Mouse (Mus musculus) frontal cortex, postnatal 14 days (tissue): Measurements from ENCODE around the gene Fam69b.

Experiments used
- DNase-seq, 2 experiments: peaks; one replicate each; pipeline ENCODE4 v3.0.0; 2022; ENCODE audit warnings: low spot score in 2 of 2

The Fam69b gene

GRCm38 (mm10) chr2:26598462-26598861 is 29.8 kb upstream of the Fam69b start:
- DNase-seq: no peak

- no peak for DNase-seq
Measured at GRCm38 (mm10) chr2:26599965-26600364, 28.3 kb upstream of the Fam69b start.

GRCm38 (mm10) chr2:26600664-26601063 is 27.6 kb upstream of the Fam69b start:
- no peak for DNase-seq

DNA sequence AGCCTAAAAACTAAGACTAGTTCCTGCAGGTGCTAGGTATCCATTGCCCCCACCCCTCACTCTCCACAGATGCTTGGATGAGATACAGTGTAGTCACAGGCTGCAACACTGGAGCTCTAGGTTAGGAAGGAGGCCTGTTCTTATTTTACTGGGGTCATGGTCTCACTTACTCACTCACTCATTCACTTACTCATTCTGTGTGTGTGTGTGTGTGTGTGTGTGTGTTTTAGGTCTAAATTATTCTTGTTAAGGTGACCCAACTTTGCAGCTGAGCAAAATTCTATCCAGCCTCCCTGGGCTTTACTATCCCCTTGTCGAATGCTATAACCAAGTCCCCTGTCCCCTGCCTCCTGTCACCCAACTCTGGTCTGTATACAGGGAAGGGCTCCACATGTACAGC is 26.7 kb upstream of the Fam69b start:
- DNase-seq: no peak

DNA sequence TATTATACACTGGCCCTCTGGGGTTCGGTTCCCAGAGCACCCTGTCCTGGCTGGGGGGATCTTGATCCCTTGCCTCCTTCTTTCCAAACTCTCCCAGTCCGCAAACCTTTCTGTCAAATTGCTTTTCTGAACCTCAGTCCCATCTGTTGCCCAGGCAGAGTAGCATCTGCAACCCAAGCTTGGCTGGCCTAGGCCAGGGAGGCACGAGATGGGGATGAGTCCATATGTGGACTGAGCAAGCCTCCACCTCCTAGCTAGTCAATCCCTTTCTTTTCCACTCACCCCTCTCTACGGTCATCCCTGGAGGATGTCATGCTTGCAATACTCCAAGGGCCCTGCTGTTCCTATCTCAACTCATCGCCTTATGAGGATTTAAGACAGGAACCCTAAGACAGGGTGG is 25.6 kb upstream of the Fam69b start:
- DNase-seq: no peak

DNA sequence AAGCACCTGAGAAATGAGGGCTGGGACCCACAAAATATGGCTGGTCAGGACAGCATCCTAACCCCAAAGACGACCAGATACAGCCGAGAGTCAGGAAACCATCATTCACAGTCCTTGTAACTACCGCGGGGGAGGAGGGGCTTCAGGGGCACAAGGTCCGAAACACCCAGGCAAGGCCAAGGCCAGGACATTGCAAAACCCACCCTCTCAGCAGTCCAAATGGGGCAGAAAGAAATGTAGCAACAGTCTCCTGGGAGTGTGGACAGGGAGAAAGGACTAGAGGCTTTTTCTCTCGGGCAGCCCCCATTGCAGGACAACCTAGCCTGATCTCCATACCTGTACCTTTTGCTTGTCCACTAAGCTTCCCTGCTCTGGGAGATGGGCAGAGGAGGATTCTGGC is 25.1 kb upstream of the Fam69b start:
- no peak for DNase-seq

DNA sequence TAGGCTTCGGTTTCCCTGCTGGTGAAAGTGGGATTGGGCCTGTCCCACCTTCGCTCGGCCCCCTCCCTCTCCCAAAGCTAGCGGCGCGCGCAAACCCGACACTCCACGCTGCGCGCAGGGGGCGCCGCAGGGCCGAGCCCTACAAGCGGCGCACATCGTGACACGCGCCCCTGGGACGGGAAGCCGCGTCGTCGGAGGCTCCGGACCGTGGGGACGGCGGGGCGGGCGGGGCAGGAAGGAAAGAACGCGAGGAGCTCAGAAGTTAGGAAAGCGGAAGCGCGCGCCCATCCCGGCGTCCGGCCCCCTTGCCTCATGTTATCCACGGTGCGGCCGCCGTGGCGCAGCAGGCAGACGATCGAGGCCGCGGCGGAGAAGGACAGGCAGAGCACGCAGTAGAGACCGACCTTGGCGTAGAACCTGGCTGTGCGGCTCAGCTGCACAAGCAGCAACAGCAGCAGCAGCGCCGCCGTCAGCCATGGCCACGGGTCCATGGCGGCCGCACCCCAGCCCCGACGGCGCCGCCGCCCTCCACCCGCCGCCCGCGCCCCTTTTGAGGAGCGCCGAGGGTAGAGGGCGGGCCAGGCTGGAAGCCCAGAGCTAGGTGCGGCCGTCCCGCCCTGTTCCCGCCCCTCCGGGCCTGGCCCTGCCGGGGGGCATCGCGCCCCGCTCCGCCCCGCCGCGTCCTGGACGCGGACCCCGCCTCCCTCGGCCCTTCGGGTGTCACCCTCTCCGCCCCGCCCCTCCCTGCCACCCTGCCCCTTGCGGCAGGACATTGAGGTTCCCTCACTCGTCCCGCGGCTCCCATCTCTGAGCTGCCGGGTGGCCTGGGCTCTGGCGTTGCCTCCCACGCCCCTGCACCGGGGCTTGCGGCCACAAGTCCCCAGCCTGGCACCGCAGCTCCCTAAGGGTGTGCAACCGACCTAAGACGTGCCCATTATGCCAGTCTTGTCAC is 24.3 kb upstream of the Fam69b start, which contains the start of gene Agpat2:
Gene Agpat2 (minus strand): TSS at position 698 of the 952 bp plus-strand sequence.
- DNase-seq: no peak

DNA sequence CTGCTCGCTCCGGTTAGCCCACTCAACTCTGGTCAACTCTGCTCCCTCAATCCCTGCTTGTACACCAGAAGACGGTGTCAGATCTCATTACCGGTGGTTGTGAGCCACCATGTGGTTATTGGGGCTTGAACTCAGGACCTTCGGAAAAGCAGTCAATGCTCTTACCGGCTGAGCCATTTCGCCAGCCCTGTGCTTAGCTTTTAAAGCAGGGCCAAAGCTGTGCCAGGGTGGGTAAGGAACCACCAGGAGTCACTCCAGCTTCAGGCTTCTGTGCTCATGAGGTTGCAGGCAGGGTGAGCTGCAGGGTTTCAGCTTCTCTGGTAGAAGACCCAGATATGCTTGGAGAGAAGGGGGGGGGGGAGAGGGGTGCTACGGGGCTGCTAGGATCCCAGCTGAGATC is 22.9 kb upstream of the Fam69b start:
- no peak for DNase-seq

DNA sequence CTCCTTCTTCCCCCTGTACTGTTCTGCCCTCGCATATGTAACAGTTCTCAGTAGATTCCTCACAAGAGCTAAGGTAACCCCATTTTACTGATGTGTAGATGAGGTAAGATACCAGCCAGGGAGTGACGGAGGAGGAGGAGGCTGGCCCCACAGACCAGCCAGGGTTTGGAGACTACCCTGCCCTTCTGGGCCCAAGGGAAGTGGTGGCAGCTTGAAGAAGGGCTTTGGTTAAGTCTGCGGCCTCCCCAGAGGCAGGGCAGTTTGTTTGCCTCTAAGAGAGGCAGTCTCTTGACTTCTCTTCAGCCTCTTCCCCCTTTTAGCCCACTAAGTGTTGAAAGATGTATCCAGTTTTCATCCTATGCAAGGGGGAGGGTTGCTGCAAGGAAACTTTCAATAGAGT is 21.7 kb upstream of the Fam69b start:
- DNase-seq: no peak

DNA sequence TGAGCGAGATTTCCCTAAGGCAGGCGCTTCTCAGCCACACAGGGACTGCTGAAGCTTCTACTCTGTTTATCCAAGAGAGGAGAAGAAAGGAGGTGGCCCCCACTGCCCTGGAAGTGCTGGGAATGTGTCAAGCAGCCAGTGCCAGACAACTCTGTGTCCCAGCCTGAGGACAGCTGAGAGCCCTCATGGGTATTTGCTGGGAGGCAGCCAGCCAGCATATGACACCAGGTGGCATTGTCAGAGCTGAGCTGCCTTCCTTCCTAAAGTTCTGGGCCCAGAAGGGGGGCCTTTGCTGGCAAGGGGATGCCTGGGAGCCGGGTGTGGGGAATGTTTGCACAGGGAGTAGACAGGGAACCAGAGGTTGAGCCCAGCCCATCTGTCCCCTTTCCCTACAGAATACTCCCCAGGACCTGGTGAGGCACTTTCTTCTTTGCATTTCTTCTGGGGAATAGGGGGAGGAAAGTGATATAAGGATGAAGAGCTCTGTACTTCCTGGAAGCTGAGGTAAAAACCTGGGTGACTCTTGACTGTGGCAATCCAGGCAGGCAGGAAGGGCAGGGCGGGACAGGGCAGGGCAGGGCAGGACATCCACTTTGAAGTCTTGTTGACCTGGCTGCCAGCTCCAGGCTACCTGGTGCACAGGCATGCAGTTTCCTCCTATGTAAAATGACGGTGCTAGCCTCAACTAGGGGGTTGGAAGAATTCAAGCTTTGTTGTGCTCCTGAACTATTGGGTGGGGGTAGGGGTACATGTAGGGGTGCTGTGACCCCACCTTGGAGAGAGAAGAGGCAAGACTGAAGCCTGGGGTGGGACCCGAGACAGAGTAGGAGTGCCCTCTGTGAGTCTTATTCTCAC is 21.0 kb upstream of the Fam69b start:
- no peak for DNase-seq

- DNase-seq: no peak
Measured at GRCm38 (mm10) chr2:26608781-26609180, 19.5 kb upstream of the Fam69b start.

DNA sequence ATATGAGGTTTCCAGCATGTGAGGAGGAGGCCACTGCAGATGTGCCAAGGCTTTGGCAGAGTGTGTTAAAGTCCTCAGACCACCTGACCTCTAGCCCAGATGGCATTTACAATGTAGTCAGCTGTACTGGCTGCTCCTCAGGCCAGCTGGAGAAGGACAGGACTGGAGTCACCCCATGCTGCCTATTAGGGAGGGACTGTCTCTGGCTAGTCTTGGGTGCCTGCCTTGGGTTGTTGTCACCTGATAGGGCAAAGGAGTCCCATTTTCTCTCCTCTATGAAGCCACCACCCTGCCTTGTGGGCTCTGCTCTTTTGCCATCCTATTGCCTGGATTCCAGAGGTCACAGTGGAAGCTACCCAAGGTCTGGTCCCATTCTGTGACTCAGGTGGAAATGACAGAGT is 19.0 kb upstream of the Fam69b start:
- DNase-seq: no peak

DNA sequence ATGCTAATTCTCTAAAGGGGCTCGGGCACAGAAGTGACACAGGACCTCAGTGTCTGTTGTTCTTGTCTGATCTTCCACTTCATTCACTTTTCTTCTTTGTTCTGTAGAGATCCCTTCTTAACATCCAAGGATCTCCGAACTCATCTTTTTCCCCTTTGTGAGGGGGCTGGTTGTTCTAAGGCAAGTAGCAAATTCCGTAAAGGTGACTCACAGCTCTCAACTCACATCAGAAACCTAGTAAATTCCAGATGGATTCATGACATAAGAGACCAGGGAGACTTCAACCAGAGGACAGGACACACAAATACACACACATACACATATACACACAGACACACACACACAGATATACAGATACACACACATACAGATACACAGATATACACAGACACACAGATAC is 17.7 kb upstream of the Fam69b start:
- no peak for DNase-seq

DNA sequence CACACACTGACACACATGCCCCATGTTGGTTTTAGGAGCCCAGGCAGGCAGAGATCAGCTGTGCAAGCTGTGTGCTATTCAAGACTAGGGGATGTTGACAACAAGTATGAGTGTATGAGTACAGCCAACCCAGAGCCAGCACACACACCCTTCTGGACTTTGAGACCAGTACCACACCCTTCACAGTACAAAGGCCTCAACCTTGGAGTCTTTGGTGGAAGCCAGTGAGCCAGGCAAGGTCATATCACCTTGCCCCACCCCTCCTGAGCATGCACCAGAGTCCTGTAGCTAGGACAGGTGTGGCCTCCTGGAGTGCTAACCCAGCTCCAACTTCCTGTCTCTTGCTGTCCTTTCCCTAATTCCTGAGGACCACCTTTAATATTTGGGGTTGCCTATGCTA is 17.2 kb upstream of the Fam69b start:
- no peak for DNase-seq

- DNase-seq: no peak
Measured at GRCm38 (mm10) chr2:26611896-26612295, 16.4 kb upstream of the Fam69b start.

GRCm38 (mm10) chr2:26614903-26615302 is 13.4 kb upstream of the Fam69b start:
- DNase-seq: no peak

DNA sequence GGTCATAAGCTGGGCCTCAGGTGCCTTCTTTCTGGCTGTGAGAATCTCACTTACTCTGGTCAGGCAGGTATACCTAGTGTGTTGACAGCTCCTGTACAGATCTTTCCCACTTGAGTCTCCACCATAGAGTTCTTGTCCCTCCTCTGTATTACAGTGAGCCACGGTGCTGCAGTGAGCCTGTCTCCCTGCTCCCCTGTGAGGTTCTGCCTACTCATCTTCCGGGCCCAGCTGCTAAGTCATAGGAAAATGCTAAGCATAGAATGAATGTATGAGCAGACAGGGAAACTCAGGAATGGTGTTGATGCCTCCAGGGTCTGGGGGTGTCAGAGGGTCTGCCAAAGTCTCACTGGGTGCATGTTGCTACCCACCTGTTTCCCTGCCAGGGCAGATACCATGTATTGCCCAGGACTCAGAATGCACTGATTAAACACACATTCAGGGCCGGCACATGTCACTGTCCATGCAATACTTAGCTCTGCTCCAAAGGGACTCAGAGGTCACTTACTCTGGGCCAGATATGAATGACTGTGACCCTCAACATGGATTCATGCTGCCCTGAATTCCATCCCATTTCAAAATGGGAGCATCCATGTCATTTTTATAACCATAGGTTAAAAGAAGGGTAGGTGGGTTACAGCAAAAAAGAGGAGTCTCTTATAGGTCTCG is 12.7 kb upstream of the Fam69b start:
- no peak for DNase-seq

GRCm38 (mm10) chr2:26617331-26617730 is 10.9 kb upstream of the Fam69b start:
- DNase-seq: no peak

- DNase-seq: no peak
Measured at GRCm38 (mm10) chr2:26617928-26618327, 10.3 kb upstream of the Fam69b start.

- no peak for DNase-seq
Measured at GRCm38 (mm10) chr2:26621246-26621645, 7.0 kb upstream of the Fam69b start.

DNA sequence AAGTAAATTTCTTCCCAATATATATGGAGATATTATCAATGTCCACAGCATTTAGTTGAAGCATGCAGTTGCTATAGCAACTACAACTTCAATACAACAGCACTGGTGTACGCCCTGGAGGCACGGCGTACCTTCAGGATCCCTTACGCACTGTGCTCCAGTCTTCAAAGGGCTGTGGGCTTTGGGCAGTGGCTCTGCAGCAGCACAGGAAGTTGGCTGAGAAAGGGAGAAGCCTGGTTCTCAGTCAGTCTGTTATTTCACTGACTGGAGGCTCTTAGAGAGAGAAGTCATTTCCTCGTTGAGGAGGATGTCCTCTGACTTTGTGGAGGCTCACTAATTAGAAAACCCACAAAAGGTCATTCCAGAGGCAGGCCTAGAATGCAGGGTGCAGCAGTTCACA is 5.3 kb upstream of the Fam69b start:
- DNase-seq: no peak

DNA sequence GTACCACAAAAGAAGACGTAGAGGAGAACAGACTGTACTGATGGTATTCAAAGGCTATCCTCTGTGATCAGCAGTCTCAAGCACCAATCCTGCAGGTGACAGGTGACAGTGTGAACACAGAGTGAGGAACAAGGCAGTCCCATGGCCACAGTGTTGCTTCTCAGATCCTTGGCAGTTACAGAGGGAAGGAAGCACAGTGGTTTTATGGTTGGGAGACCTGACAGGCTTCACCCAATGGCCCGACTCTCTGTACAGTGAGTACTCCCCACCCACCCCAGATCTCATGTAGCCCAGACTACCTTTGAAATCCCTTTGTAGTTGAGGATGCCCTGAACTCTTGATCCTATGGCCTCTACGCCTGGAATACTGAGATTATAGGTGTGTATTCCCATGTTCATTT is 2.8 kb upstream of the Fam69b start:
- DNase-seq: no peak
